Mouse (Mus musculus) cortical plate, adult 2 months (tissue): ENCODE measurements around the gene Prkce. TPM values are rescaled to one million over a fixed set of nuclear protein-coding genes. Genes with fewer than 3 reads are reported as not detected.

ENCODE experiments used
- H3K27ac ChIP-seq: fragments of 200-500 bp; 2 replicates; pipeline ENCODE4 v1.5.1; 2012; ENCODE audit warnings: low read length, control low read depth, inconsistent platforms; ENCODE audit not compliant: insufficient read depth
- H3K4me1 ChIP-seq: fragments of 200-500 bp; 2 replicates; pipeline ENCODE4 v1.6.1; 2011; ENCODE audit warnings: low read length; ENCODE audit not compliant: control insufficient read depth, insufficient read depth
- H3K4me3 ChIP-seq: fragments of 200-500 bp; 2 replicates; pipeline ENCODE4 v1.5.1; 2011; ENCODE audit warnings: mild to moderate bottlenecking, low read length, control low read depth; ENCODE audit not compliant: insufficient read depth
- CTCF ChIP-seq: fragments of 200-500 bp; IDR thresholded peaks from 2 replicates; pipeline ENCODE4 v1.5.1; 2011; ENCODE audit warnings: mild to moderate bottlenecking, control low read depth, low read length; ENCODE audit not compliant: insufficient read depth; ENCODE audit errors: extremely low read depth
- POLR2A ChIP-seq: fragments of 200-500 bp; IDR thresholded peaks from 2 replicates; pipeline ENCODE4 v1.6.1; 2011; ENCODE audit warnings: mild to moderate bottlenecking, low read length, control low read depth; ENCODE audit not compliant: insufficient read depth; ENCODE audit errors: extremely low read depth
- polyA plus RNA-seq: library from polyadenylated mRNA; depleted of rRNA; stranded (reverse); fragments of >200 nt; gene quantifications from 2 replicates; pipeline ENCODE4 v1.2.3, GENCODE M21; 2012

The Prkce gene
- polyA plus RNA-seq, 1 experiment = 83.7 TPM

DNA sequence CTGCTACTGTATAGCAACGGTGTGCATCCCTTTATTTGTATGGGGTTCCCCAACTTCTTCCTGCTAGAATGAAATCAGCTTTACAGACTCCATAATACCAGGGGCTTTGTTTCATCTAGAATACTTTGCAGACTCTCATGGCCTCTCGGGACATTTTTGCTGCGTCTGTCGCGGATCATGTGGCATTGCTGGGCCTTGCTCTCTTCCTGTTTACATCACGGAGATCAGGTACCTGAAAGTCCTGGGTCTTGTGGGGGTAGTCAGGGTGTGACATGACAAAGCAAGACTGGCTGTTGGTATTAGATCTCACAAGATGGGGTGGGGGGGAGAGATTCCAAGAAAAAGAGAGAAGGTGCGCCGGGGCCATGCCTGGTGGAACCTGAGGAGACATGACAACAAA lies 102.1 kb downstream of the Prkce start:
- Histone ChIP-seq H3K27ac (no peak overlapping the region), H3K4me3 (no peak overlapping the region), H3K4me1 (peaks cover 5% of the 10 kb centered on the region; the same call in 1 of the 2 replicates)
- TF ChIP-seq POLR2A = no peak
- TF ChIP-seq CTCF = no peak

DNA sequence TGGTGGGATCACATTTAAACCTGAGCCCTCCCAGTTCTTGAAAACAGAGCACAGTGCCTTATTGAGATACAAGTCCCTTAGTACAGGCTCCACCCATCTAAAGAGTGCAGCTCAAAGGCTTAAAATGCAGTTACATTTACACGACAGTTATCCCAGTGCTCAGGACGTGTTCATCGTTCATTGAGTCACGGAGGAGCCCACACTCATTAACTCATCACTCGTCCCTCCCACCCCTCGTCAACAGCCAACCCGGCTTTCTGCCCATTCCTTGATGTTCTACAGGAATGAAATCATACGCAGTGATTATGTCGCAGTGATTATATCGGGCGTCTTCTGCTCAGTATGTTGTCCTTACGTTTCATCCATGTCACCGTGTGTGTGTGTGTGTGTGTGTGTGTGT lies 102.9 kb downstream of the Prkce start:
- H3K4me1 ChIP-seq = peaks cover 5% of the 10 kb centered on the region; the same call in 1 of the 2 replicates
- no peak overlapping the region for H3K27ac ChIP-seq
- TF ChIP-seq CTCF (no peak), POLR2A (no peak)
- H3K4me3 ChIP-seq = no peak overlapping the region

GRCm38 (mm10) chr17:86271277-86271676 lies 103.7 kb downstream of the Prkce start:
- Histone ChIP-seq H3K4me1 (peaks cover 2% of the 10 kb centered on the region; the same call in 1 of the 2 replicates), H3K4me3 (no peak overlapping the region), H3K27ac (no peak overlapping the region)
- TF ChIP-seq POLR2A (no peak), CTCF (no peak)

DNA sequence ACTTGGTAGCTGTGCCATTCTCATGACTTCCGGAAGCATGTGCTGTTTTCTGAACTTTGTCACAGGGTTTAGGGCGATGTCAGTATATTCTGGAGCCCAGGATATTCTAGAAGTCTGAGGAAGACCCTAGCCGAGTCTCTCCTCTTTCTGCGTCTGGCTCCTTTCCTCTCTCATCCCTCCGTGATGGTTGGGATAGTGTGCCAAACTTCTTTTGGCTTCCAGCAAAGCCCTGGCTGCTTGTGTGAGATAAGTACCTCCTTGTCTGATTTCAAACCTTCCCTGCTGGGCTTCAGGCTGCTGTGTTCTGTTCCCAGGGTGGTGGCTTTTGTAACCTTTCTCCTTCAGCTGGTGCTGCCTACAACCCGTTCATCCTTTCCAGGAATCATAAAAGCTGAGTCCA lies 105.4 kb downstream of the Prkce start:
- TF ChIP-seq CTCF = no peak
- TF ChIP-seq POLR2A = no peak
- Histone ChIP-seq H3K4me3 (no peak overlapping the region), H3K27ac (no peak overlapping the region), H3K4me1 (0 out of 2 replicates have a peak, but pooled peaks cover 5% of the 10 kb centered on the region)

GRCm38 (mm10) chr17:86273566-86274349 lies 106.2 kb downstream of the Prkce start:
- Histone ChIP-seq H3K4me1 (0 out of 2 replicates have a peak, but pooled peaks cover 6% of the 10 kb centered on the region), H3K4me3 (no peak overlapping the region), H3K27ac (no peak overlapping the region)
- TF ChIP-seq CTCF (no peak), POLR2A (no peak)

DNA sequence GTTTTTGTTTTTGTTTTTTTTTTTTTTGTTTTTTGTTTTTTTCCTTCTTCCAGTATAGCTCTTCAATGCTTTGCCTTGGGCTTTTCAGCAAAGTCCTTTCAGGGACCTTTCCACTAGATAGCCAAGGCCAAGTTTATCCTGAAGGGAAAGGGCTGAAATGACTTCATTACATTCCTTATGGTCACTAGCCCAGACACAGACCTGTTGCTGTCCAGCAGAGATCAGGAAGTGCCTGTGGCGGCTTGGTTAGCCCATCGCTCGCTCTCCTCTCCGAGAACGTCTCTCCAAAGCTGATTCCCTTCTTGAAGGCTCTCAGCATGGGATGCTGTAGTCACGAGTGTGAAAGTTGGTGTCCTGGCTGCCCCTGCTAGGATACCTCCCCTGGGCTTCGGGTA lies 106.8 kb downstream of the Prkce start:
- no peak overlapping the region for H3K4me3 ChIP-seq
- no peak overlapping the region for H3K27ac ChIP-seq
- H3K4me1 ChIP-seq = 0 out of 2 replicates have a peak, but pooled peaks cover 6% of the 10 kb centered on the region
- TF ChIP-seq POLR2A = no peak
- no peak for TF ChIP-seq CTCF

- no peak overlapping the region for H3K4me3 ChIP-seq
- H3K4me1 ChIP-seq = peaks cover 9% of the 10 kb centered on the region; the same call in 1 of the 2 replicates
- no peak for TF ChIP-seq CTCF
- TF ChIP-seq POLR2A = no peak
- no peak overlapping the region for H3K27ac ChIP-seq
Observed at GRCm38 (mm10) chr17:86276381-86276780, 108.8 kb downstream of the Prkce start.

DNA sequence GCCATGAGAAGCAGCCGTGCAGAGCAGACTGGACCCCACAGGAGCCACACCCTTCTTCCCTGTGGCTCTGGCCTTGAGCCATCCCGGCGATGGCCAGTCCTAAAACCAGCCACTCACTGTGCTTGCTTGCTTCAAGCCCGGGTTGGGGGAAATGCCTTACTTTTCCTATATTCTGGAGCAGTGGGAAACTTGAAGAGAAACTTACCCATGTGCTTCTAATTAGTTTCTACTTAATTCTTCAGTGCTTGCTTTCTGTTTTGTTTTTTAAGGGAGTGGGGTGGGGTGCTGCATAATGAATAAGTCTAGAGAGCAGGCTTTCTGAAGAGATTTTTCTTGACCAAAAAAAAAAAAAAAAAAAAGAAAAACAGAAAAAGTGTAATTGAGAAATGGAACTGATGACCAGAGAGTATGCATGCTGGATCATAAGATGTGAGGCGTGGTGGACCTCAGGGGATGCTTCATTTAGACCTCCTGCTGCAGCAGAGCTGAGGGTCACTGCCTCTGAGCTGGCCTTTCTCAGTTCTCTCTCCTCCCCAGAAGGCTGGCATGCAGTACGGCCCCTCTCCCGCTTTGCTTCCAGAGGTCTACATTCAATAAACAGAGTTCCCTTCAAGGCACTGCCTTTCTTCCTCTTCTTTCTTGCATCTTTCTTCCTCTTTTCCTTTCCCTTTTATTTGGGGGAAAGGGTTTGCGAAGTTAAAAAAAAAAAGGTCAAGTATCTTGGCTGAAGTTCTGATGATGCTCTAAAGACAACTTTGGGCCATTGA lies 109.6 kb downstream of the Prkce start:
- Histone ChIP-seq H3K4me1 (peaks cover 9% of the 10 kb centered on the region; the same call in 1 of the 2 replicates), H3K27ac (no peak overlapping the region), H3K4me3 (no peak overlapping the region)
- no peak for TF ChIP-seq CTCF
- TF ChIP-seq POLR2A = no peak

DNA sequence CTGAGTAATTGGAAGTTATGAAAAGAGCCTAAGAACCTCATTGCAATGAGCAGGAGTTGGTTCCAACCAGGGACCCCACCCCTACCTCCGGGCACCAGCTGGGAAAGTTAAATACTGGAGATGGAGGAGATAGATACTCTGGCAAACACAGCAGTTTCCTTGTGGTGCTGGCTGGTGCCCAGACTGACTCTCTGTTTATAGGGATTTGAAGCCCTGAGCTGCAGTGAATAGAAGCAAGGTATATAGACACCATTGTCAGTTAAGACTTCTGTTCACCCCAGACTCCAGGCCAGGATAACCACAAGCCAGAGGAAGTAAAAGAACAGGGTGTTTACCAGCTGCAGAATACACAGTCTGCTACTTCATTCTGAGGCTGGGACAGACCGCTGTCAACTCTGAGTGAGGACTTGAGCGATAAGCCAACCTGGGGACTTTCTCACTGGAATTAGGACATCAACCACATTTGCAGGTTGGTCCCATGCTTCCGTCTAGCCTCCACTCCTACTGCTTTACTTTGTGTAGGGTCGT lies 110.5 kb downstream of the Prkce start:
- no peak for TF ChIP-seq CTCF
- TF ChIP-seq POLR2A = no peak
- Histone ChIP-seq H3K27ac (no peak overlapping the region), H3K4me1 (peaks cover 9% of the 10 kb centered on the region; the same call in 1 of the 2 replicates), H3K4me3 (no peak overlapping the region)
